Mouse (Mus musculus) testis, adult 2 months (tissue): Measurements from ENCODE around the gene Pecam1. TPM values are rescaled to one million over a fixed set of nuclear protein-coding genes. Genes with fewer than 3 reads are reported as not detected.

Experiments
- H3K27ac ChIP-seq: fragments of 200-500 bp; 2 replicates; pipeline ENCODE4 v1.5.1; 2012; ENCODE audit warnings: low read depth, low read length; ENCODE audit not compliant: control insufficient read depth, insufficient read depth
- H3K27me3 ChIP-seq: fragments of 200-500 bp; 2 replicates; pipeline ENCODE4 v1.6.1; 2012; ENCODE audit warnings: mild to moderate bottlenecking, low read length, moderate library complexity; ENCODE audit not compliant: control insufficient read depth, insufficient read depth
- H3K36me3 ChIP-seq: fragments of 200-500 bp; 2 replicates; pipeline ENCODE4 v1.6.1; 2012; ENCODE audit warnings: mild to moderate bottlenecking, low read length; ENCODE audit not compliant: control insufficient read depth, insufficient read depth
- H3K4me1 ChIP-seq: fragments of 200-500 bp; 2 replicates; pipeline ENCODE4 v1.6.1; 2012; ENCODE audit warnings: low read length; ENCODE audit not compliant: control insufficient read depth, insufficient read depth
- H3K4me3 ChIP-seq: fragments of 200-500 bp; 2 replicates; pipeline ENCODE4 v1.5.1; 2012; ENCODE audit warnings: low read depth, mild to moderate bottlenecking, low read length, moderate library complexity, mixed read lengths; ENCODE audit not compliant: control insufficient read depth
- CTCF ChIP-seq: fragments of 200-500 bp; IDR thresholded peaks from 2 replicates; pipeline ENCODE4 v1.5.1; 2012; ENCODE audit warnings: low read depth, mild to moderate bottlenecking, inconsistent platforms, low read length, moderate library complexity; ENCODE audit not compliant: control insufficient read depth, insufficient read depth, insufficient replicate concordance
- POLR2A ChIP-seq: fragments of 200-500 bp; IDR thresholded peaks from 2 replicates; pipeline ENCODE4 v1.6.1; 2012; ENCODE audit warnings: low read depth, mild to moderate bottlenecking, inconsistent platforms, low read length, moderate library complexity; ENCODE audit not compliant: control insufficient read depth
- polyA plus RNA-seq: library from polyadenylated mRNA; depleted of rRNA; stranded (reverse); fragments of >200 nt; gene quantifications from 2 replicates; pipeline ENCODE4 v1.2.3, GENCODE M21; 2012

Gene Pecam1
- polyA plus RNA-seq, 1 experiment = 1.6 TPM

- no peak overlapping the region for H3K27ac ChIP-seq
These were observed 74.6 kb downstream of the Pecam1 start for GRCm38 (mm10) chr11:106675875-106676274.

DNA sequence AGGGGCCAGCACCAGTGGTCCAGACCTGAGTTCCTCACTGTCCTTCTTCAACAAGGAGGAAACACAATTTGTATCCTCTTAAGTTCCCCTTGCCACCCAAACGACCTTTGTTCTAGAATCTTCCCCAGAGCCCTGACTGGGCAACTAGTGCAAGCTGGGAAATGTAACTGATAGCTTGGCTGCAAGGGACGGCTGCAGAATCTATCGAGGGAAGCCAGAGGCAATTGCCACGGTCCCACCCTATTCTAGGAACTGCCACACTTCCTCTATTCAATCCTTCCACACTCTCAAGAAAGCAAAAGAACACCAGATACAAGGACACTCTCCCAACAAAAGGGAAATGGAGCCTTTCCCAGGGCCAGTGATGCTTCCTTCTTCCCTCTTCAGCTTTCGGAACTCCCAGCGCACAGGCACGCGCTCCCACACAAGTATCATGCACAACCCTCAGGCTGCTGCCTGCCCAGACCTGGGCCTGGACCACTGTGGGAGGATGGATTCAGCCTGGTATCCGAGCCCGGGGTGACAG, 75.2 kb downstream of the Pecam1 start:
- Histone ChIP-seq H3K4me1 (peaks cover 4% of the 10 kb centered on the region; the same call in 1 of the 2 replicates), H3K36me3 (no peaks in the 10 kb centered on the region), H3K27ac (peak overlapping the region; percentile 51), H3K4me3 (no peak overlapping the region), H3K27me3 (no peaks in the 10 kb centered on the region)
- no peak for TF ChIP-seq POLR2A
- no peak for TF ChIP-seq CTCF

More at GRCm38 (mm10) chr11:106675875-106676274, 74.6 kb downstream of the Pecam1 start:
- peaks cover 4% of the 10 kb centered on the region; the same call in 1 of the 2 replicates for H3K4me1 ChIP-seq
- no peaks in the 10 kb centered on the region for H3K36me3 ChIP-seq
- no peaks in the 10 kb centered on the region for H3K27me3 ChIP-seq
- no peak for TF ChIP-seq POLR2A
- no peak for TF ChIP-seq CTCF
- H3K4me3 ChIP-seq = no peak overlapping the region

DNA sequence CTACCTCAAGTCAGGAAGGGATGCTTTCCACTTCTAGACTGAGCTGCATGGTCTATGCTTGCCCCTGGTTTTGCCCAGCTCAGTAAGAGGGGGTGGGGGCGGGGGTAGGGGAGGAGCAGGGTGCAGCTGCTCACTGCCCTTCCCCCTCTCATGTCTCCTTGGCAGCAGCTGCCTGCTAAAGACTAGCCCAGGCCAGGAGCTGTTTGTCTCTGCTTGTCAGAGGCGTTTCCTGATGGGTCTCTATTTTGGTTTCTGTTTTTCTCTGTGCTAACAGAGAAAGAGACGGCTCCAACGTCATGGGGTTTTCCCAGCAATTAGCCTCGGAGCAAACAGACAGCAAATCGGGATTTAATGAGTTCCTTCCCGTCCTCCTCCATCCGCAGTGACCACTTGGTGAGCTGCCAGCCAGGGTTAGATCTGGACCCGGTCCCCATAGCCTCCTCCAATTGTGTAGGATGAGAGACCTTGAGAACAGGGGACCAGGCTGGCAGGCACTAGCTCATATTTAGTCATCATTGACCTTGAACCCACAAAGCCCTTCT, 75.7 kb downstream of the Pecam1 start:
- peaks cover 4% of the 10 kb centered on the region; the same call in 1 of the 2 replicates for H3K4me1 ChIP-seq
- H3K36me3 ChIP-seq = no peaks in the 10 kb centered on the region
- TF ChIP-seq POLR2A = no peak
- no peak for TF ChIP-seq CTCF
- peak overlapping the region; percentile 19; the same call in 1 of the 2 replicates for H3K27ac ChIP-seq
- H3K4me3 ChIP-seq = no peak overlapping the region
- no peaks in the 10 kb centered on the region for H3K27me3 ChIP-seq

DNA sequence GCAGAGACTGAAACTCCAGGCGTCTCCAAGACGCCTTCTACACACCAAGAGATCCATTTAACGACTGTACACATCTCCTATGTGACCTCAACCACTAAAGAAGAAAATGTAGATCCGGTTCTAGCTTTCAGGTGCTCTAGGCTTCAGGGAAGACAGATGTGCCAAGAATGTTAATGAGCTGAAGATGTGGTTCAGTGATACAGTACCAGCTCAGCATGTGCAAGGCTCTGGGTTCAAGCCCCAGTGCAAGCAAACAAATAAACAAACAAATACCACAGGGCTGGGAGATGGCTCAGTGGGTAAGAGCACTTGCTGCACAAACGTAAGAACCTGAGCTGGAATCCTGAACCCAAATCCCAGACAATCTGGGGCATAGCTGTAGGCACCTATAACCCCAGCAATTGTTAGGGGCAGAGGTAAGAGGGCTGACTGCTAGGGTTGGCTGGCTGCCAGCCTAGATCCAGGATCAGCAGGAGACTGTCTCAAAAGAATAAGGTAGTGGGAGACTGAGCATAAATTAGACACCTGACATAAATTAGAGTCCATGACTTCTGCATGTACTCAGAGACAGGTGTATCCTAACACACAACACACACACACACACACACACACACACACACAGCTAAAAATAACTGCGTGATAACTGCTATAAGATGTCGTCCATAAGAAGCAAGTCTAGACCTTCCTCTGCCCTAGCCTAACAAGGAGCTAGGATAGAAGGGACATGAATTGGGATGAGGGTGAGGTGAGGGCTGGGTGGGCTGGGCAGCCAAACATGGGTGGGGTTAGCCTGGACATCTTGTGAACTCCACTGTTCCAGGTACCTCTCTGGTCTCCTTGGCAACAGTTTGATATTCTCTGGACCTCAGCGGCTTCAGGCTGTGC, 76.5 kb downstream of the Pecam1 start:
- no peak overlapping the region for H3K27ac ChIP-seq
- H3K4me3 ChIP-seq = no peak overlapping the region
- peaks cover 4% of the 10 kb centered on the region; the same call in 1 of the 2 replicates for H3K4me1 ChIP-seq
- TF ChIP-seq CTCF (no peak), POLR2A (no peak)
- H3K36me3 ChIP-seq = no peaks in the 10 kb centered on the region
- H3K27me3 ChIP-seq = no peaks in the 10 kb centered on the region

DNA sequence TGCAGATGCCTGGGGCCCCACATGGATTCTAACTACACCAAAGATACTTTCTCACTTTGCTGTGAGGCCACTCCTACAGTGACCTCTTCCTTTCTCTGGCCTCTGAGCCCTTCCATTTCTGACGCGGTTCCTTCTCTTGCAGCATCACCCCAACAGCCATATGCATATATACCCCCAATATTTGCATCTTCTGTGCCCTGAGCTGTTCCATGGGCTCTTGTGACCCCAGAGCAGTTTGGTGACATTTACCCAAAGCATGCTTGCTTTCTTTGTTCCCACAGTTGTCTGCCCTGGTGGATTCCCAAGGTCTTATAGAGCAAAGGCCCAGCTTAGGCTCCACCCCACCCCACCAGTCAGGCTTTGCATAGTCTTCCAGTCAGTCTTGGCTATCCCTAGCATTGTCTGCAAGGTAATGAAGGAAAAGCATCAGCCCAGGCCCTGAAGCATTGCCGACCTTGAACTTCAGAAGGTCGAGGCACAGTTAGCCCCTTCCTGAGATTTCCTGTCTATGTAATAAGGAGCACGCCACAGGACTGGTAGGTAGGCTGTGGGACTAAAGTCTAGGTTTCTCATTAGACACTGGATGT, 77.4 kb downstream of the Pecam1 start:
- H3K27ac ChIP-seq = no peak overlapping the region
- TF ChIP-seq CTCF = no peak
- no peak for TF ChIP-seq POLR2A
- no peaks in the 10 kb centered on the region for H3K27me3 ChIP-seq
- H3K36me3 ChIP-seq = no peaks in the 10 kb centered on the region
- peaks cover 4% of the 10 kb centered on the region for H3K4me1 ChIP-seq
- H3K4me3 ChIP-seq = no peak overlapping the region

DNA sequence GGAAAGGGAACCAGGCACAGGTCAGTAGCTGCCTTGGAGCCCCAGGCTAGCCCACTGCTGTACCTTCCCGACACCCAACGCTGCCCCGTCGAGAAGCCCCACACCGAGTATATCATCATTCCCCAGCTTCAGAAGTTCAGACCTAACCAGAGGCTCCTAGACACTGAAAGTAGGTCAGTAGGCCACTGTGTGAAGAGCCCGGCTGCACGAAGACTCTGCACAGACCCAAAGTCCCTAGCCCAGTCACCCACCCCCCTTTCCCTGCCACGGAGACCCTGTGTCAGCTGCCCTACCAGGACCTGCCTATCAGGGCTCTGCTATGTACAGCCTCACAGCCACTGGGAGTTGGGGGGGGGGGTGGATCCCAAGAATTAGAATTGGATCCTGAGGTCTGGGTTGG, 78.6 kb downstream of the Pecam1 start:
- TF ChIP-seq POLR2A (no peak), CTCF (no peak)
- H3K4me1 ChIP-seq = peaks cover 4% of the 10 kb centered on the region
- no peak overlapping the region for H3K27ac ChIP-seq
- no peak overlapping the region for H3K4me3 ChIP-seq
- H3K27me3 ChIP-seq = no peaks in the 10 kb centered on the region
- H3K36me3 ChIP-seq = no peaks in the 10 kb centered on the region
